Mouse (Mus musculus) heart, adult 2 months (tissue): ENCODE measurements around the gene Rnh1. TPM values are rescaled to one million over a fixed set of nuclear protein-coding genes. Genes with fewer than 3 reads are reported as not detected.

ENCODE experiments used
- DNase-seq, 2 experiments: peaks; one replicate each; pipeline ENCODE4 v3.0.0; 2021
- H3K27ac ChIP-seq: fragments of 200-600 bp; 2 replicates; pipeline ENCODE4 v1.8.1; 2022
- H3K27me3 ChIP-seq: fragments of 200-500 bp; 2 replicates; pipeline ENCODE4 v1.6.1; 2012; ENCODE audit warnings: mild to moderate bottlenecking, low read length, inconsistent platforms, mixed read lengths; ENCODE audit not compliant: control insufficient read depth, insufficient read depth
- H3K36me3 ChIP-seq: fragments of 200-500 bp; 2 replicates; pipeline ENCODE4 v1.6.1; 2012; ENCODE audit warnings: low read length, inconsistent platforms; ENCODE audit not compliant: control insufficient read depth, insufficient read depth
- H3K4me1 ChIP-seq: fragments of 200-500 bp; 2 replicates; pipeline ENCODE4 v1.6.1; 2011; ENCODE audit warnings: low read length; ENCODE audit not compliant: control insufficient read depth, insufficient read depth
- H3K4me3 ChIP-seq: fragments of 200-600 bp; 2 replicates; pipeline ENCODE4 v1.8.1; 2022
- H3K79me2 ChIP-seq: fragments of 200-500 bp; replicated peaks from 2 replicates; pipeline ENCODE4 v1.6.1; 2012; ENCODE audit warnings: mild to moderate bottlenecking, inconsistent platforms, low read length, moderate library complexity, mixed read lengths; ENCODE audit not compliant: control insufficient read depth, insufficient read depth
- H3K9ac ChIP-seq: fragments of 200-500 bp; 2 replicates; pipeline ENCODE4 v1.6.1; 2012; ENCODE audit warnings: low read depth, mild to moderate bottlenecking, control low read depth, inconsistent platforms, low read length, mixed read lengths
- CTCF ChIP-seq: fragments of 200-600 bp; IDR thresholded peaks from 2 replicates; pipeline ENCODE4 v1.8.1; 2022; ENCODE audit warnings: antibody characterized with exemption, mild to moderate bottlenecking, moderate library complexity
- EP300 ChIP-seq: fragments of 200-500 bp; IDR thresholded peaks from 2 replicates; pipeline ENCODE4 v1.6.1; 2011; ENCODE audit warnings: low read depth, low read length, control low read depth; ENCODE audit not compliant: insufficient read depth
- POLR2A ChIP-seq: fragments of 200-500 bp; IDR thresholded peaks from 2 replicates; pipeline ENCODE4 v1.6.1; 2011; ENCODE audit warnings: mild to moderate bottlenecking, low read depth, low read length, control low read depth; ENCODE audit not compliant: insufficient read depth
- WGBS: fragments of 180-500 bp; shearing (Covaris S2); methylation state at CpG from one replicate; pipeline ENCODE4 v1.1.7; 2018; 5-methylcytosine and 5-hydroxymethylcytosine counted together
- intact Hi-C: fragments of 180-260 bp; cut with DNase I; formaldehyde crosslinking; loops from one replicate; pipeline ENCODE4 v1.15.1; 2025
- microRNA-seq, 2 experiments: library from miRNA; unstranded; fragments of <30 nt; microRNA quantifications; one replicate each; pipeline ENCODE4 v1.2.0; 2021
- polyA plus RNA-seq: library from polyadenylated mRNA; depleted of rRNA; stranded (reverse); fragments of >200 nt; gene quantifications from 2 replicates; pipeline ENCODE4 v1.2.3, GENCODE M21; 2012; rRNA removed
- total RNA-seq, 2 experiments: library from RNA; stranded (reverse); gene quantifications; 2 replicates each; pipeline ENCODE4 v1.2.3; 2021

Rnh1 gene
- total and polyA plus RNA-seq, 3 experiments: 62.9 to 73.9 (median 73.2) TPM

- no peaks in the 10 kb centered on the region for H3K27me3 ChIP-seq
- no peak overlapping the region for H3K27ac ChIP-seq
- no peaks in the 10 kb centered on the region for H3K36me3 ChIP-seq
- no peak for TF ChIP-seq POLR2A
- no peak for TF ChIP-seq CTCF
- no peak for TF ChIP-seq EP300
- H3K79me2 ChIP-seq: no peaks in the 10 kb centered on the region
- no peak for DNase-seq
- H3K4me3 ChIP-seq: no peak overlapping the region
- intact Hi-C loops: no loop called here
- 84% methylated on average over 3 of the region's 3 CpGs for WGBS
- H3K9ac ChIP-seq: no peak overlapping the region
- peaks cover 3% of the 10 kb centered on the region; the same call in 1 of the 2 replicates for H3K4me1 ChIP-seq
These were observed 52.1 kb downstream of the Rnh1 start for GRCm38 (mm10) chr7:141120605-141121004.

- no peaks in the 10 kb centered on the region for H3K27me3 ChIP-seq
- 65% methylated on average over 3 of the region's 3 CpGs for WGBS
- no peak overlapping the region for H3K27ac ChIP-seq
- peaks cover 3% of the 10 kb centered on the region; the same call in 1 of the 2 replicates for H3K4me1 ChIP-seq
- no peak for DNase-seq
- TF ChIP-seq CTCF (no peak), POLR2A (no peak), EP300 (no peak)
- H3K79me2 ChIP-seq: no peaks in the 10 kb centered on the region
- intact Hi-C loops: no loop called here
- H3K9ac ChIP-seq: no peak overlapping the region
- no peak overlapping the region for H3K4me3 ChIP-seq
- no peaks in the 10 kb centered on the region for H3K36me3 ChIP-seq
These were observed 53.2 kb downstream of the Rnh1 start for GRCm38 (mm10) chr7:141119487-141119886.

- no peaks in the 10 kb centered on the region for H3K79me2 ChIP-seq
- no peak within 1 kb of the TSS for H3K27ac ChIP-seq
- intact Hi-C loops: no loop called here
- WGBS: 29% methylated on average over 9 of the region's 9 CpGs
- H3K4me3 ChIP-seq: no peak within 1 kb of the TSS
- no peaks in the 10 kb centered on the region for H3K27me3 ChIP-seq
- peaks cover 3% of the 10 kb centered on the region; the same call in 1 of the 2 replicates for H3K4me1 ChIP-seq
- no peak for DNase-seq
- TF ChIP-seq POLR2A: no peak
- no peak for TF ChIP-seq EP300
- TF ChIP-seq CTCF: no peak
- no peaks in the 10 kb centered on the region for H3K36me3 ChIP-seq
- H3K9ac ChIP-seq: no peak within 1 kb of the TSS
These were observed 55.0 kb downstream of the Rnh1 start, which contains the start of gene Ano9 for GRCm38 (mm10) chr7:141117636-141118035. Ano9 (minus strand) TSS chr7:141117806.

- no peak overlapping the region for H3K27ac ChIP-seq
- intact Hi-C loops: no loop called here
- H3K4me3 ChIP-seq: no peak overlapping the region
- no peaks in the 10 kb centered on the region for H3K27me3 ChIP-seq
- no peaks in the 10 kb centered on the region for H3K4me1 ChIP-seq
- WGBS: 80% methylated on average over 9 of the region's 9 CpGs
- no peak overlapping the region for H3K9ac ChIP-seq
- TF ChIP-seq CTCF: no peak
- no peak for TF ChIP-seq POLR2A
- no peak for TF ChIP-seq EP300
- no peaks in the 10 kb centered on the region for H3K79me2 ChIP-seq
- no peak for DNase-seq
- no peaks in the 10 kb centered on the region for H3K36me3 ChIP-seq
These were observed 56.8 kb downstream of the Rnh1 start for GRCm38 (mm10) chr7:141115874-141116273.

Small RNA genes within 50 kb of the gene (microRNA-seq; reads per million reads assigned to microRNA genes)
- 109 to 471 reads per million in 2 experiments for gene Mir210

Other genes starting within 250 kb of the Rnh1 start
- 1 to 10 TPM; 4.0 to 5.8 TPM for gene Pgghg, start 231.5 kb downstream of the Rnh1 start, total RNA-seq
- gene Pgghg, start 231.5 kb downstream of the Rnh1 start, polyA plus RNA-seq: 13.0 and 14.1 TPM in 2 replicates
- under 1 TPM; 0.32 to 0.34 TPM for gene Ifitm5, start 222.6 kb downstream of the Rnh1 start, total RNA-seq
- gene Ifitm5, start 222.6 kb downstream of the Rnh1 start, polyA plus RNA-seq: 1.1 and 2.0 TPM in 2 replicates
- gene Gm45717, start 216.9 kb downstream of the Rnh1 start, total RNA-seq: not detected
- not detected in 2 replicates for gene Gm45717, start 216.9 kb downstream of the Rnh1 start, polyA plus RNA-seq
- 100 to 1,000 TPM; 107 to 113 TPM for gene Ifitm2, start 216.9 kb downstream of the Rnh1 start, total RNA-seq
- gene Ifitm2, start 216.9 kb downstream of the Rnh1 start, polyA plus RNA-seq: 368 and 425 TPM in 2 replicates
- gene Ifitm1, start 205.6 kb downstream of the Rnh1 start, total RNA-seq: 1 to 10 TPM; 6.1 to 7.7 TPM
- 16.1 and 52.2 TPM in 2 replicates for gene Ifitm1, start 205.6 kb downstream of the Rnh1 start, polyA plus RNA-seq
- 100 to 1,000 TPM; 115 to 123 TPM for gene Ifitm3, start 162.1 kb downstream of the Rnh1 start, total RNA-seq
- 274 and 332 TPM in 2 replicates for gene Ifitm3, start 162.1 kb downstream of the Rnh1 start, polyA plus RNA-seq
- gene Ifitm6, start 154.9 kb downstream of the Rnh1 start, total RNA-seq: 1 to 10 TPM in 1 of 2 experiments, under 1 TPM in 1; 0.36 to 1.0 TPM
- 4.6 and 5.1 TPM in 2 replicates for gene Ifitm6, start 154.9 kb downstream of the Rnh1 start, polyA plus RNA-seq
- gene Gm17387, start 143.7 kb downstream of the Rnh1 start, total RNA-seq: not detected
- gene Gm17387, start 143.7 kb downstream of the Rnh1 start, polyA plus RNA-seq: not detected in 2 replicates
- gene B4galnt4, start 111.8 kb downstream of the Rnh1 start, total RNA-seq: under 1 TPM in 1 of 2 experiments, not detected in 1; 0.07 TPM
- 0.04 and 0.06 TPM in 2 replicates for gene B4galnt4, start 111.8 kb downstream of the Rnh1 start, polyA plus RNA-seq
- under 1 TPM; 0.20 to 0.21 TPM for gene Pkp3, start 94.6 kb downstream of the Rnh1 start, total RNA-seq
- 0.35 and 1.6 TPM in 2 replicates for gene Pkp3, start 94.6 kb downstream of the Rnh1 start, polyA plus RNA-seq
- gene Sigirr, start 72.3 kb downstream of the Rnh1 start, total RNA-seq: 1 to 10 TPM; 4.5 to 7.0 TPM
- 9.4 and 10.2 TPM in 2 replicates for gene Sigirr, start 72.3 kb downstream of the Rnh1 start, polyA plus RNA-seq
- under 1 TPM in 1 of 2 experiments, not detected in 1; 0.39 TPM for gene Ano9, start 55.1 kb downstream of the Rnh1 start, total RNA-seq
- 0.09 and 0.53 TPM in 2 replicates for gene Ano9, start 55.1 kb downstream of the Rnh1 start, polyA plus RNA-seq
- 10 to 100 TPM; 25.9 to 29.7 TPM for gene Ptdss2, start 50.5 kb downstream of the Rnh1 start, total RNA-seq
- gene Ptdss2, start 50.5 kb downstream of the Rnh1 start, polyA plus RNA-seq: 22.4 and 39.2 TPM in 2 replicates
- 100 to 1,000 TPM in 1 of 2 experiments, 10 to 100 TPM in 1; 90.8 to 105 TPM for gene Hras, start 21.1 kb upstream of the Rnh1 start, total RNA-seq
- gene Hras, start 21.1 kb upstream of the Rnh1 start, polyA plus RNA-seq: 63.7 and 79.9 TPM in 2 replicates
- gene Lrrc56, start 21.3 kb upstream of the Rnh1 start, total RNA-seq: 1 to 10 TPM; 2.3 to 3.1 TPM
- gene Lrrc56, start 21.3 kb upstream of the Rnh1 start, polyA plus RNA-seq: 4.6 and 4.9 TPM in 2 replicates
- gene Lmntd2, start 41.2 kb upstream of the Rnh1 start, total RNA-seq: not detected
- gene Lmntd2, start 41.2 kb upstream of the Rnh1 start, polyA plus RNA-seq: 0.18 and 0.20 TPM in 2 replicates
- under 1 TPM; 0.25 to 0.42 TPM for gene Rassf7, start 43.0 kb upstream of the Rnh1 start, total RNA-seq
- 2.2 and 3.3 TPM in 2 replicates for gene Rassf7, start 43.0 kb upstream of the Rnh1 start, polyA plus RNA-seq
- gene Phrf1, start 55.9 kb upstream of the Rnh1 start, total RNA-seq: 10 to 100 TPM; 26.8 to 32.1 TPM
- 8.9 and 10.2 TPM in 2 replicates for gene Phrf1, start 55.9 kb upstream of the Rnh1 start, polyA plus RNA-seq
- gene Irf7, start 93.6 kb upstream of the Rnh1 start, total RNA-seq: 1 to 10 TPM; 3.3 to 3.4 TPM
- gene Irf7, start 93.6 kb upstream of the Rnh1 start, polyA plus RNA-seq: 24.6 and 25.2 TPM in 2 replicates
- not detected for gene Cdhr5, start 103.9 kb upstream of the Rnh1 start, total RNA-seq
- gene Cdhr5, start 103.9 kb upstream of the Rnh1 start, polyA plus RNA-seq: 0.26 TPM in 1 of 2 replicates, not detected in the other
- gene Sct, start 106.3 kb upstream of the Rnh1 start, total RNA-seq: not detected
- not detected in 2 replicates for gene Sct, start 106.3 kb upstream of the Rnh1 start, polyA plus RNA-seq
- not detected for gene Drd4, start 119.1 kb upstream of the Rnh1 start, total RNA-seq
- 0.04 TPM in 1 of 2 replicates, not detected in the other for gene Drd4, start 119.1 kb upstream of the Rnh1 start, polyA plus RNA-seq
- gene Deaf1, start 154.8 kb upstream of the Rnh1 start, total RNA-seq: 10 to 100 TPM; 10.8 to 13.5 TPM
- 9.7 and 9.8 TPM in 2 replicates for gene Deaf1, start 154.8 kb upstream of the Rnh1 start, polyA plus RNA-seq
- 10 to 100 TPM; 13.5 to 14.9 TPM for gene Tmem80, start 154.9 kb upstream of the Rnh1 start, total RNA-seq
- gene Tmem80, start 154.9 kb upstream of the Rnh1 start, polyA plus RNA-seq: 28.9 and 34.5 TPM in 2 replicates
- 1 to 10 TPM; 3.8 to 4.3 TPM for gene Eps8l2, start 166.0 kb upstream of the Rnh1 start, total RNA-seq
- gene Eps8l2, start 166.0 kb upstream of the Rnh1 start, polyA plus RNA-seq: 5.8 and 8.9 TPM in 2 replicates
- gene Taldo1, start 219.3 kb upstream of the Rnh1 start, total RNA-seq: 100 to 1,000 TPM; 110 to 116 TPM
- gene Taldo1, start 219.3 kb upstream of the Rnh1 start, polyA plus RNA-seq: 132 and 135 TPM in 2 replicates
- gene Gatd1, start 241.3 kb upstream of the Rnh1 start, total RNA-seq: 10 to 100 TPM; 13.4 to 14.9 TPM
- 23.4 and 29.5 TPM in 2 replicates for gene Gatd1, start 241.3 kb upstream of the Rnh1 start, polyA plus RNA-seq